Mouse (Mus musculus): ENCODE data around the gene Dact3.

Gene Dact3

DNA sequence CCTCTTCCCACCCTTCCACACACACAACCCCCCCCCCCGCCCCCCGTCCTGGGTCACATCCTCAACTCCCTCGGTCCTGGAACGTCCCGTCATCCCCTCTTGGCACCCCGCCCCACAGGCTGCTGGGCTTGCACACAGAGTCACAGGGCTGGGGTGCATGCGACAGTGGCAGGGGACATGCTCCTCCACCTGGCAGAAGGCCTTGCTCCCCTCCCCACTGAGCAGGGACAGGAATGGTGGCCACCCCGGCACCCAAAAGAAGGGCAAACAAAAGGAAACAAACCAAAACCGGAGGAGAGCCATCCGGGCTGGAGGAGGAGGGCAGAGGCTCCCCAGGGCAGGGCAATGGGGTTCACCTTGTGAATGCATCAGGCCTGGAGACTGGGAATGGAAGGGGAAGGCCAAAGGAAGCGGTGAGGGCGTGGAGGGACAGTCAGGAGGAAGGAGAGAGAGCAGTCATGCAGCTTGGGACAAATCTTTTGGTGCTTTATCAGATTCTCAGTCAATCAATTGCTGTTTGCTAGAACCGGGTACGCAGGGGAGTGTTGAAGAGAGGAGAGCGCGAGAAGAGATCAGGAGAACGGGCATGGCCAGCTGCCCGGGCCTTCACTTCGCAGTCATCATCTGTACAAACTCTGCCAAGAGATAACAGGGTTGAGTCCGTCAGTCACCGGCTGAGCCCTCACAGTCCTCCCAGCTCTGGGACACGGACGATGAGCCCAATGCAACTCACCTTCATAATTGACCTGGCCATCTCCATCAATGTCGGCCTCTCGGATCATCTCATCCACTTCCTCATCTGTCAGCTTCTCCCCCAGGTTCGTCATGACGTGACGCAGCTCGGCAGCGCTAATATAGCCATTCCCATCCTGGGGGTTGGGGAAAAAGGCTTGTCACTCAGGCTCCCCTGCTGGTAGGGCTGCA is 41.5 kb downstream of the Dact3 start:
- peak; percentile 40 for DNase-seq (ENCODE audit: low spot score)

- DNase-seq (ENCODE audit: low spot score) = no peak
Observed at GRCm38 (mm10) chr7:16917447-16917846, 42.3 kb downstream of the Dact3 start.

DNA sequence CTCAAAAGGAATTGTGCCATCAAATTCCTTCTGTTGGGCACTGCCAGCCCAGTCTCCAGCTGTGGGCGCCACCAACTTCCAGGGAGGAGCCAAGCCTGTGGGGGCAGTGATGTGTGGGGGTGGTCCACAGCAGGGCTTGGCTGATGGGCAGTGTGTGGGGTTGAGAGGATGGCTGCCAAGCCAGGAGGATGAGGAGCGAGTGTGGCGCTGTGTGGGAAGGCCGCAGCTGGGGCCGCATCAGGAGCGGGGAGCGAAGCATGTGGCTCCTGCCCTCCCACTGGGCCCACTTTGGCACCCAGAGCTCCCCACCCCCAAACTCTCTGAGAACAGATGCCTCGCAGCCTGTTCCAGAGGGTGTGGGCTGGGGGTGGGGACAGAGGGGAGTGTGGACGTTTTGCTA is 42.9 kb downstream of the Dact3 start:
- peak; percentile 74 for DNase-seq (ENCODE audit: low spot score)

DNA sequence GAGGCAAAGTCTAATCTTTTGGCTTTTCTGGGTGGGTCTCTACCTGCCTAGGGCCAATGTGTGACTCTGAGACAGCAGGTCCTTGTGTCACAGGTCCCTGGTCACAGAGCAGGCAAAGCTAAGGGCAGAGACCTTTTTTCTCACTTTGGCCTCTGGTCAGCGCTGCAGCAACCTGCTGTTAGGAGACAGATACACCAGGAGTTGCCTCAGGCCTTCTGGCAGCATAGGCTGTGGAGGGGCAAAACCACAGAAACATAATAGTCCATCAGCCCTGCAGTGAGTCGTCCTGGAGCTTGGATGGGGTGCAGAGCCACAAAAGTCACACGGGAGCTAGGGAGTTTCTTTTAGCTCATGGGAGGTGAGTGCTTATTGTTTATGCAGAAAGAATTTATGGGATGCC is 43.6 kb downstream of the Dact3 start:
- no peak for DNase-seq (ENCODE audit: low spot score)

- no peak for DNase-seq (ENCODE audit: low spot score)
Observed at GRCm38 (mm10) chr7:16919395-16920149, 44.5 kb downstream of the Dact3 start.

DNA sequence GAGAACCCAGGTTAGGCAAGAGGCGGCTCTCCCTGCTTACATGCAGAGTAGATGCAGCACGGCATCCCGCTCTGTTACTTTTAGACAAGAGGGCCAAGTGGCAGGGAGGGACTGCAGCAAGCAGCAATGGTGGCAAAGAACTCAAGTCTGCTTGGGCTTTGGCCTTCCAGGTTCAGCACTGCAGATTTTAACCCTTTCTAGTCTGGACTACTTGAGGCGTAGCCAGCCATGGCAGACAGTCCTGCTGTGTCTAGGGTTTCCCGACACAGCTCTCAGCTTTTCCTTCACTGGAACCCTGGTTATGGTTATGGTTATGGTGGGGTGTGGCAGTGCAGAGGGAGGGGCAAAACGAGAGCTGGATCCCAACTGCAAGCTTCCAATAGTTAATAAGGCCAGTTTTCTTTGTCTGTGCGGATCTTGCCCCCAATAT is 45.0 kb downstream of the Dact3 start:
- DNase-seq (ENCODE audit: low spot score) = peak; percentile 45

DNA sequence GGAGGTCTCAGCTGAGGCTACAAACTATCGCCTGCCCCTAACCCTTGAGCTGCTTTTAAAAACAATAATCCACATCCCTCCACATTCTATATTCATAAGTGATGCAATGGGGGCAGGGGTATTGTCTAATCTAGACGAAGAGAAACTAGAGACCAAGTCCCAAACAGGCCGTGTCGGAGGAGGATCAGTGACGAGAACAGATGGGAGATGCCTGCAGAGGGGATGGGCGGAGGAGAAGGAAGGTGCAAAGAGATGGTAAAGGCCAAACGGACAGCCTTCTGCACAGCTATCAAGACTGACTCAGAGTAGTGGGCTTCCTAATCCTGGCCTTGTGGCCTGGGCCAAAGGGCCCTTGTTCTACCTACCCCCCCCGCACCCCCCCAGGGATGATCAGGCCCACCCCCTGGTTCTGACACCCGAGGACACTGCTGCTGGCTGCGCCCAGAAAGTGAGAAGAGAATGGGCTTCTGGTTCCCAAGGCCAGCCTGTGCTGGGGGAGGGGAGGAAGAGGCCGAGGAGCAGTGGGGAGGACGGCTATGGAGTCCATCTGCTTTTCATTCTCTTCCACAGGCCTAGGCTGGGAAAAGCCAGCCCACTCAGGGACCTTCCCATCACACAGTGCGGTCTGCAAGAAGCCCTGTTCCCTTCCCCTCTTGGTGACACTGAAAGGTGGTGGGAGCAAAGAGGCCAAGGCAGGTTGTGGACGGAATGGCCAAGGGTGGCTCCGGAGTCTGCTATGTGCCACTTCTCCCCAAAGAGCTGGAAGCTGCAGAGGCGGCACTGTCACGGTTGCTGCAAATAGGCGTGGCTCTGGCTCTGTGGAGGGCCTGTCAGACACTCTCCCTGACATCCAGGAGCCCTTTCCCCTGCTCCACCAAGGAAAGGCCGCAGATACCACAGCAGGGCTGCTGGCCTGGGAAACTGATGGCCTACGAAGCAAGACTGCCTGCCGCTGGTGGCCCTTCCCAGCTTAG is 46.0 kb downstream of the Dact3 start:
- DNase-seq (ENCODE audit: low spot score) = peak; percentile 46

DNA sequence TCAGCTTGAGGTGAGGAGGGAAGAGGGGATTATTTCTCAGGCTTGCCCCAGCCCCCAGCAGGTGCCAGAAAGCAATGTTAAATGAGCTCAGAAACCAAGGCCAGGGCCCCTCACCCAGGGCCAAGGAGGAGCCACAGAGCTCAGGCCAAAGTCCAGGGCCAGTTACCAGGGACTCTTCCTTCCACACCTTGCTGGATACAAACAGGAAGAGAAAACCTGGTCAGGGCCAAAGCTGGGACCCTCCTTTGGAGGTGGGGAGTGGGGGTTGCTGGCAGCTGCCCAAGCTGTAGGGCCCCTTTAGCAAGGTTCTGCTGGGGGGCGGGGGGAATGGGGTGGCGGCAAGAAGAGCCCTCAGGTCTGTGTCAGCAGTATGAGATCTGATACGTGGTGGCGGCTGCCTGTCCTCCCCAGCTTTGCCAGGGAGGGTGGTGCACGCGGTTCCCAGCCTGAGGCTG is 46.8 kb downstream of the Dact3 start:
- no peak for DNase-seq (ENCODE audit: low spot score)

- DNase-seq (ENCODE audit: low spot score) = peak; percentile 63
Observed at GRCm38 (mm10) chr7:16922360-16922973, 47.4 kb downstream of the Dact3 start.

- DNase-seq (ENCODE audit: low spot score) = peak; percentile 63
Observed at GRCm38 (mm10) chr7:16923283-16924036, 48.3 kb downstream of the Dact3 start.

- DNase-seq (ENCODE audit: low spot score) = peak; percentile 100
Observed at GRCm38 (mm10) chr7:16924037-16924834, 49.1 kb downstream of the Dact3 start, which contains the start of gene Calm3. TSS of gene Calm3 (minus strand) at chr7:16924114.

- DNase-seq (ENCODE audit: low spot score) = no peak
Observed at GRCm38 (mm10) chr7:16928341-16928740, 53.2 kb downstream of the Dact3 start.

DNA sequence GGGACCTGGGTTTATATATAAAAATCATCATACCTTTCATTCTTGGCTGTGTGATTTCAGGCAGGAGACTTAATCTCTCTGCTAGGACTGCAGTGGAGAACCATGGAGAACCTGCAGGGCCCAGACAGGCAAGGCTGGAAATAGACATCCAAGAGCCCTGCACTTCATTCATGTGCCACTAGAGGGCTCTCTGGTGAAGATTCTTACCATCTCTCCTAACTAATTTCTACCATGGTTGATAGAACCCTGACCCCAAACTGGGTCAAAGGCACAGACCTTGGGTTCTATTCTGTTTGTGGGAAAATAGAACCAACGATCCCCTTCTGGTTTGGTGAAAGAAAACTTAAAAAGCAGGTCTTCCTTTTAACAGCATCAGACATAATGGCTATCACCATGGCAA is 55.7 kb downstream of the Dact3 start:
- peak; percentile 87 for DNase-seq (ENCODE audit: low spot score)

GRCm38 (mm10) chr7:16931968-16932627 is 57.0 kb downstream of the Dact3 start:
- DNase-seq (ENCODE audit: low spot score) = peak; percentile 94

DNA sequence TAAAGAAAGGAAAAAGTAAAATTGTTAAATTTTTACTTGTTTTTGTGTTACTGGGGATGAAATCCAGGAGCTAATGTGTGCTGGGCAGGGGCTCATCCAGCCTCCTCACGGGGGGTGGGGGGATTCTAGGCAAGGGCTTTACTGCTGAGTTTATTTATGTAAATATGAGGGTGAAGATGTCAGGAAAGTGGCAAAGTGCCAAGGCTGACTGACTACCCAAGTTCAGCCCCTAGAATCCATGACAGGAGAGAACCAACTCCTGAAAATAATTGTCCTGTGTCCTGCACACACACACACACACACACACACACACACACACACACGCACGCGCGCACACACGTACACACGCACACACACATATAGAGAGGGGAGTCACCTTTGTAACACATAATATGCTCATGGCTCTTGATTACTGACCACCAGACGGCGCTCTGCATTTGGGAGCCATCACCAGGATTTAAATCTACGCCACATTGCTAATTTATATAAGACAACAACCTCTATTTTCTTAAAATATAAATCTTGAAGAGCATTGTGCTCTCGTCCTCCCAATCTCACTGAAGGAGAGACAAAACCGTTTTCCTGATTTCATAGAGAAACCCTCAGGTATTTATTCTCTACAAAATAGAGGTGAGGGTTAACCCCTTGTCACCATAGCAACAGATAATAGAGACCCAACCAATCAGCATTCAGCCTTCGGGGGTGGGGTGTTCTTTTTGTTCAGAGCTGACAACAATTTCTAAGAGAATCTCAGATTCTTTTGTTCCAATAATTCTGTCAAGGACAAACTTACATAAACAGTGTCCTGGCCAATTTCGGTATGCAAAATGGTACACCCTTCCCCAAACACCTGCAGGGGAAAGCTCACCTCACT is 57.8 kb downstream of the Dact3 start:
- DNase-seq (ENCODE audit: low spot score) = peak; percentile 80

Measured in layer of hippocampus, adult 11-12 months (tissue).